Mouse (Mus musculus) forebrain, embryonic 11.5 days (tissue): ENCODE measurements around the gene Ralb. TPM values are rescaled to one million over a fixed set of nuclear protein-coding genes. Genes with fewer than 3 reads are reported as not detected.
A peak's percentile ranks its signal among the peaks of the same experiment; 100 is the strongest.

Experiments
- ATAC-seq: fragments of 200-750 bp; cut with Nextera tagmentation; replicated peaks from 2 replicates; pipeline ENCODE4 v1.8.0; 2017; ENCODE audit warnings: moderate TSS enrichment; ENCODE audit not compliant: low FRiP score
- DNase-seq: peaks from one replicate; pipeline ENCODE4 v3.0.0-alpha.2; 2017; ENCODE audit warnings: low spot score
- H3K27ac ChIP-seq: fragments of 300-500 bp; sonication (generic); 2 replicates; pipeline ENCODE4 v1.5.1; 2014; ENCODE audit warnings: low read depth, low read length
- H3K27me3 ChIP-seq: fragments of 300-500 bp; sonication (generic); 2 replicates; pipeline ENCODE4 v1.6.1; 2014; ENCODE audit warnings: mild to moderate bottlenecking, low read length, mixed read lengths; ENCODE audit not compliant: control insufficient read depth, insufficient read depth
- H3K36me3 ChIP-seq: fragments of 300-500 bp; sonication (generic); 2 replicates; pipeline ENCODE4 v1.6.1; 2014; ENCODE audit warnings: mild to moderate bottlenecking, low read length, moderate library complexity, mixed read lengths; ENCODE audit not compliant: control insufficient read depth, insufficient read depth
- H3K4me1 ChIP-seq: fragments of 300-500 bp; sonication (generic); replicated peaks from 2 replicates; pipeline ENCODE4 v1.6.1; 2014; ENCODE audit warnings: low read length, mixed read lengths; ENCODE audit not compliant: control insufficient read depth, insufficient read depth
- H3K4me2 ChIP-seq: fragments of 300-500 bp; sonication (generic); 2 replicates; pipeline ENCODE4 v1.6.1; 2014; ENCODE audit warnings: low read depth, mild to moderate bottlenecking, low read length, moderate library complexity, mixed read lengths; ENCODE audit not compliant: severe bottlenecking
- H3K4me3 ChIP-seq: fragments of 300-500 bp; sonication (generic); 2 replicates; pipeline ENCODE4 v1.5.1; 2014; ENCODE audit warnings: low read depth, low read length
- H3K9ac ChIP-seq: fragments of 300-500 bp; sonication (generic); 2 replicates; pipeline ENCODE4 v1.6.1; 2014; ENCODE audit warnings: low read length
- H3K9me3 ChIP-seq: fragments of 300-500 bp; sonication (generic); 2 replicates; pipeline ENCODE4 v1.6.1; 2016; ENCODE audit warnings: low read length, mixed read lengths; ENCODE audit not compliant: control insufficient read depth
- WGBS: fragments of 180-500 bp; shearing (Covaris S2); extraction: QIAGEN DNeasy Blood & Tissue Kit; methylation state at CpG from one replicate; pipeline ENCODE4 v1.1.7; 2014; 5-methylcytosine and 5-hydroxymethylcytosine counted together
- polyA plus RNA-seq: library from polyadenylated mRNA; unstranded; fragments of >200 nt; fragmentation: Nextera tagmentation; extraction: Ambion mirVana; gene quantifications from 2 replicates; pipeline ENCODE4 v1.2.1, GENCODE M21; 2014

The Ralb gene
- polyA plus RNA-seq = 74.1 and 74.2 TPM in 2 replicates

- WGBS = under 1% methylated on average over 57 of the region's 57 CpGs
- H3K36me3 ChIP-seq = no peaks in the 10 kb centered on the region
- peak within 1 kb of the TSS; percentile 68 for H3K9ac ChIP-seq
- H3K9me3 ChIP-seq = no peaks in the 10 kb centered on the region
- no peak within 1 kb of the TSS for H3K27ac ChIP-seq
- H3K4me3 ChIP-seq = peak within 1 kb of the TSS; percentile 61
- ATAC-seq (peak; percentile 99), DNase-seq (peak; percentile 95)
- 0 out of 2 replicates have a peak, but pooled peaks cover 2% of the 10 kb centered on the region for H3K4me1 ChIP-seq
- H3K27me3 ChIP-seq = no peaks in the 10 kb centered on the region
- H3K4me2 ChIP-seq = peak within 1 kb of the TSS; percentile 74
These were observed at the start of gene Ralb for GRCm38 (mm10) chr1:119504260-119505062. Gene Ralb, minus strand, starts transcription at chr1:119504794.

GRCm38 (mm10) chr1:119551651-119552050 lies 47.1 kb upstream of the Ralb start:
- Histone ChIP-seq H3K27me3 (no peaks in the 10 kb centered on the region), H3K9ac (no peak overlapping the region), H3K9me3 (no peaks in the 10 kb centered on the region), H3K36me3 (no peaks in the 10 kb centered on the region), H3K4me2 (no peak overlapping the region), H3K4me1 (no peaks in the 10 kb centered on the region), H3K27ac (no peak overlapping the region), H3K4me3 (no peak overlapping the region)
- 96% methylated on average over 1 of the region's 1 CpGs for WGBS
- no peak for DNase-seq
- no peak for ATAC-seq

GRCm38 (mm10) chr1:119550064-119550463 lies 45.5 kb upstream of the Ralb start:
- Histone ChIP-seq H3K9ac (no peak overlapping the region), H3K27me3 (no peaks in the 10 kb centered on the region), H3K36me3 (no peaks in the 10 kb centered on the region), H3K27ac (no peak overlapping the region), H3K9me3 (no peaks in the 10 kb centered on the region), H3K4me2 (no peak overlapping the region), H3K4me1 (no peaks in the 10 kb centered on the region), H3K4me3 (no peak overlapping the region)
- WGBS = 93% methylated on average over 2 of the region's 2 CpGs
- no peak for DNase-seq
- ATAC-seq = no peak

GRCm38 (mm10) chr1:119549327-119549689 lies 44.7 kb upstream of the Ralb start:
- H3K4me3 ChIP-seq = no peak overlapping the region
- no peaks in the 10 kb centered on the region for H3K4me1 ChIP-seq
- H3K27ac ChIP-seq = no peak overlapping the region
- no peak overlapping the region for H3K4me2 ChIP-seq
- no peak overlapping the region for H3K9ac ChIP-seq
- 92% methylated on average over 7 of the region's 7 CpGs for WGBS
- ATAC-seq (no peak), DNase-seq (no peak)
- H3K27me3 ChIP-seq = no peaks in the 10 kb centered on the region
- no peaks in the 10 kb centered on the region for H3K9me3 ChIP-seq
- no peaks in the 10 kb centered on the region for H3K36me3 ChIP-seq

GRCm38 (mm10) chr1:119548668-119549326 lies 44.2 kb upstream of the Ralb start:
- 72% methylated on average over 7 of the region's 7 CpGs for WGBS
- Histone ChIP-seq H3K9me3 (no peaks in the 10 kb centered on the region), H3K27ac (no peak overlapping the region), H3K9ac (no peak overlapping the region), H3K4me1 (no peaks in the 10 kb centered on the region), H3K4me3 (no peak overlapping the region), H3K4me2 (no peak overlapping the region), H3K36me3 (no peaks in the 10 kb centered on the region), H3K27me3 (no peaks in the 10 kb centered on the region)
- peak; percentile 61 for DNase-seq
- ATAC-seq = 0 out of 2 replicates have a peak, but pooled peaks have one; percentile 33

- H3K36me3 ChIP-seq = no peaks in the 10 kb centered on the region
- no peak overlapping the region for H3K27ac ChIP-seq
- no peak for DNase-seq
- H3K9ac ChIP-seq = no peak overlapping the region
- ATAC-seq = no peak
- 88% methylated on average over 3 of the region's 3 CpGs for WGBS
- no peaks in the 10 kb centered on the region for H3K9me3 ChIP-seq
- H3K27me3 ChIP-seq = no peaks in the 10 kb centered on the region
- no peak overlapping the region for H3K4me2 ChIP-seq
- no peak overlapping the region for H3K4me3 ChIP-seq
- H3K4me1 ChIP-seq = no peaks in the 10 kb centered on the region
These were observed 41.9 kb upstream of the Ralb start for GRCm38 (mm10) chr1:119546490-119546889.

- H3K9ac ChIP-seq = no peak overlapping the region
- H3K27me3 ChIP-seq = no peaks in the 10 kb centered on the region
- H3K27ac ChIP-seq = no peak overlapping the region
- 95% methylated on average over 4 of the region's 4 CpGs for WGBS
- H3K9me3 ChIP-seq = no peaks in the 10 kb centered on the region
- DNase-seq (no peak), ATAC-seq (no peak)
- H3K4me3 ChIP-seq = no peak overlapping the region
- no peak overlapping the region for H3K4me2 ChIP-seq
- H3K4me1 ChIP-seq = no peaks in the 10 kb centered on the region
- H3K36me3 ChIP-seq = no peaks in the 10 kb centered on the region
These were observed 41.1 kb upstream of the Ralb start for GRCm38 (mm10) chr1:119545671-119546070.

GRCm38 (mm10) chr1:119545164-119545563 lies 40.6 kb upstream of the Ralb start:
- Histone ChIP-seq H3K4me2 (no peak overlapping the region), H3K4me3 (no peak overlapping the region), H3K27ac (no peak overlapping the region), H3K9me3 (no peaks in the 10 kb centered on the region), H3K9ac (no peak overlapping the region), H3K27me3 (no peaks in the 10 kb centered on the region), H3K4me1 (no peaks in the 10 kb centered on the region), H3K36me3 (no peaks in the 10 kb centered on the region)
- WGBS = 86% methylated on average over 2 of the region's 2 CpGs
- DNase-seq (no peak), ATAC-seq (no peak)
